In genomic region chr9:65622826-65623225, GRCm38 (mm10) we compare ENCODE assay signal across 28 mouse cellular contexts. TPM values are rescaled to one million over a fixed set of nuclear protein-coding genes. Genes with fewer than 3 reads are reported as not detected.
"Had no signal": no experiment of that assay in that cellular context is flagged by ENCODE, and none has a peak within 500 bp of the region (broad histone marks: within the 10 kb centered on the region; RNA-seq: fewer than 3 reads in every experiment).

No protein-coding gene starts in this region.

- H3K27ac ChIP-seq: heart, adult 2 months; heart, embryonic 13.5 days; heart, embryonic 15.5 days; hindbrain, embryonic 13.5 days; hindbrain, embryonic 15.5 days; hindbrain, postnatal 0 days; intestine, embryonic 15.5 days; layer of hippocampus, adult 2 months; left cerebral cortex, adult 2 months; limb, embryonic 10.5 days; limb, embryonic 12.5 days; liver, embryonic 13.5 days; liver, embryonic 15.5 days had no signal

- H3K4me3 ChIP-seq: heart, adult 2 months; heart, embryonic 13.5 days; heart, embryonic 15.5 days; hindbrain, embryonic 13.5 days; hindbrain, embryonic 15.5 days; intestine, embryonic 15.5 days; layer of hippocampus, adult 2 months; left cerebral cortex, adult 2 months; limb, embryonic 10.5 days; limb, embryonic 12.5 days; liver, embryonic 13.5 days; liver, embryonic 15.5 days had no signal

- H3K9me3 ChIP-seq: heart, embryonic 13.5 days; heart, embryonic 15.5 days; hindbrain, embryonic 13.5 days; hindbrain, embryonic 15.5 days; intestine, embryonic 15.5 days; limb, embryonic 10.5 days; limb, embryonic 12.5 days; liver, embryonic 13.5 days; liver, embryonic 15.5 days had no signal

- H3K9ac ChIP-seq: heart, embryonic 13.5 days; heart, embryonic 15.5 days; hindbrain, embryonic 13.5 days; hindbrain, embryonic 15.5 days; intestine, embryonic 15.5 days; limb, embryonic 12.5 days; liver, embryonic 13.5 days; liver, embryonic 15.5 days had no signal

- H3K36me3 ChIP-seq: heart, embryonic 13.5 days; heart, embryonic 15.5 days; hindbrain, embryonic 13.5 days; hindbrain, embryonic 15.5 days; intestine, embryonic 15.5 days; limb, embryonic 10.5 days; limb, embryonic 12.5 days; liver, embryonic 13.5 days; liver, embryonic 15.5 days had no signal

- ATAC-seq: hindbrain, postnatal 0 days; inflammation-experienced regulatory T-cells, adult 6 months; intestine, embryonic 15.5 days; intestine, postnatal 0 days had no signal

- H3K4me2 ChIP-seq: heart, embryonic 11.5 days; heart, embryonic 13.5 days; heart, embryonic 15.5 days; hindbrain, embryonic 13.5 days; hindbrain, embryonic 15.5 days; intestine, embryonic 15.5 days; limb, embryonic 12.5 days; liver, embryonic 13.5 days; liver, embryonic 15.5 days had no signal

- DNase-seq: gastrocnemius, postnatal 14 days; gastrocnemius, postnatal 36 days; heart, adult 11 months; heart, adult 2 months; heart, postnatal 14 days; heart, postnatal 36 days; kidney, adult 8-10 months; kidney, postnatal 10 days; kidney, postnatal 25 days; kidney, postnatal 4 days; liver; liver, embryonic 13.5 days had no signal

- H3K27me3 ChIP-seq: heart, embryonic 13.5 days; heart, embryonic 15.5 days; intestine, embryonic 15.5 days had no signal

- H3K4me1 ChIP-seq: heart, embryonic 15.5 days; hindbrain, embryonic 13.5 days; hindbrain, embryonic 15.5 days; intestine, embryonic 15.5 days; limb, embryonic 10.5 days; limb, embryonic 12.5 days; liver, embryonic 13.5 days; liver, embryonic 15.5 days had no signal

RNA-seq across cellular contexts. Expression of gene Pif1, which starts 35.9 kb away (rescaled TPM):
- total RNA-seq: gastrocnemius, adult 18-20 months; gastrocnemius, adult 8-10 months; heart, adult 2 months had no signal
